Mouse (Mus musculus) midbrain, postnatal 0 days (tissue): ENCODE data around the gene Ubp1. TPM values are rescaled to one million over a fixed set of nuclear protein-coding genes. Genes with fewer than 3 reads are reported as not detected.

Source experiments
- ATAC-seq: fragments of 200-750 bp; cut with Nextera tagmentation; 2 replicates; pipeline ENCODE4 v1.8.0; 2017; ENCODE audit warnings: moderate number of reproducible peaks, mild to moderate bottlenecking, moderate TSS enrichment, moderate library complexity; ENCODE audit not compliant: low FRiP score
- DNase-seq: peaks from one replicate; pipeline ENCODE4 v3.0.0-alpha.2; 2015; ENCODE audit warnings: low spot score
- H3K27ac ChIP-seq: fragments of 300-500 bp; sonication (generic); 2 replicates; pipeline ENCODE4 v1.5.1; 2014; ENCODE audit warnings: low read depth, mild to moderate bottlenecking, low read length, mixed read lengths
- H3K27me3 ChIP-seq: fragments of 300-500 bp; sonication (generic); 2 replicates; pipeline ENCODE4 v1.6.1; 2014; ENCODE audit warnings: low read length, control low read depth, mixed read lengths; ENCODE audit not compliant: insufficient read depth
- H3K36me3 ChIP-seq: fragments of 300-500 bp; sonication (generic); 2 replicates; pipeline ENCODE4 v1.6.1; 2014; ENCODE audit warnings: low read length, control low read depth, mixed read lengths; ENCODE audit not compliant: insufficient read depth
- H3K4me1 ChIP-seq: fragments of 300-500 bp; sonication (generic); 2 replicates; pipeline ENCODE4 v1.6.1; 2014; ENCODE audit warnings: mild to moderate bottlenecking, control low read depth, antibody characterized with exemption, low read length, mixed read lengths; ENCODE audit not compliant: insufficient read depth
- H3K4me2 ChIP-seq: fragments of 300-500 bp; sonication (generic); 2 replicates; pipeline ENCODE4 v1.6.1; 2014; ENCODE audit warnings: low read depth, mild to moderate bottlenecking, low read length, mixed read lengths; ENCODE audit not compliant: poor library complexity, severe bottlenecking
- H3K4me3 ChIP-seq: fragments of 300-500 bp; sonication (generic); 2 replicates; pipeline ENCODE4 v1.5.1; 2014; ENCODE audit warnings: low read depth, mild to moderate bottlenecking, low read length, moderate library complexity
- H3K9ac ChIP-seq: fragments of 300-500 bp; sonication (generic); replicated peaks from 2 replicates; pipeline ENCODE4 v1.6.1; 2014; ENCODE audit warnings: mild to moderate bottlenecking, low read length, moderate library complexity, mixed read lengths; ENCODE audit not compliant: poor library complexity, severe bottlenecking
- H3K9me3 ChIP-seq: fragments of 300-500 bp; sonication (generic); 2 replicates; pipeline ENCODE4 v1.6.1; 2016; ENCODE audit warnings: low read length, control low read depth
- CTCF ChIP-seq: IDR thresholded peaks from 2 replicates; pipeline ENCODE4 v1.5.1; 2016; ENCODE audit warnings: antibody characterized with exemption, mild to moderate bottlenecking
- WGBS: fragments of 180-500 bp; shearing (Covaris S2); extraction: QIAGEN DNeasy Blood & Tissue Kit; methylation state at CpG from one replicate; pipeline ENCODE4 v1.1.7; 2014; 5-methylcytosine and 5-hydroxymethylcytosine counted together
- polyA plus RNA-seq: library from polyadenylated mRNA; unstranded; fragments of >200 nt; fragmentation: Nextera tagmentation; extraction: Ambion mirVana; gene quantifications from 2 replicates; pipeline ENCODE4 v1.2.1, GENCODE M21; 2015
- total RNA-seq: library from RNA; depleted of rRNA; stranded (reverse); fragments of >200 nt; gene quantifications from 2 replicates; pipeline ENCODE4 v1.2.3, GENCODE M21; 2014

The Ubp1 gene
- total and polyA plus RNA-seq, 2 experiments from 2014 or later, result 19.2 to 68.4 TPM

GRCm38 (mm10) chr9:113935638-113936037, 4.9 kb downstream of the Ubp1 start:
- Histone ChIP-seq H3K27ac (no peak overlapping the region), H3K4me2 (no peak overlapping the region), H3K27me3 (no peaks in the 10 kb centered on the region), H3K9me3 (no peaks in the 10 kb centered on the region), H3K4me3 (no peak overlapping the region), H3K9ac (no peak overlapping the region), H3K36me3 (no peaks in the 10 kb centered on the region), H3K4me1 (peaks cover 14% of the 10 kb centered on the region)
- TF ChIP-seq CTCF, result no peak
- DNase-seq (no peak), ATAC-seq (no peak)
- WGBS, result 66% methylated on average over 5 of the region's 5 CpGs

- Histone ChIP-seq H3K4me3 (no peak overlapping the region), H3K36me3 (no peaks in the 10 kb centered on the region), H3K27ac (0 out of 2 replicates have a peak overlapping the region, but pooled peaks have one; percentile 32), H3K4me1 (no peaks in the 10 kb centered on the region), H3K9ac (no peak overlapping the region), H3K9me3 (no peaks in the 10 kb centered on the region), H3K4me2 (no peak overlapping the region), H3K27me3 (no peaks in the 10 kb centered on the region)
- 80% methylated on average over 9 of the region's 9 CpGs for WGBS
- DNase-seq, result no peak
- no peak for TF ChIP-seq CTCF
- no peak for ATAC-seq
Observed at GRCm38 (mm10) chr9:113939063-113939850, 8.5 kb downstream of the Ubp1 start.

DNA sequence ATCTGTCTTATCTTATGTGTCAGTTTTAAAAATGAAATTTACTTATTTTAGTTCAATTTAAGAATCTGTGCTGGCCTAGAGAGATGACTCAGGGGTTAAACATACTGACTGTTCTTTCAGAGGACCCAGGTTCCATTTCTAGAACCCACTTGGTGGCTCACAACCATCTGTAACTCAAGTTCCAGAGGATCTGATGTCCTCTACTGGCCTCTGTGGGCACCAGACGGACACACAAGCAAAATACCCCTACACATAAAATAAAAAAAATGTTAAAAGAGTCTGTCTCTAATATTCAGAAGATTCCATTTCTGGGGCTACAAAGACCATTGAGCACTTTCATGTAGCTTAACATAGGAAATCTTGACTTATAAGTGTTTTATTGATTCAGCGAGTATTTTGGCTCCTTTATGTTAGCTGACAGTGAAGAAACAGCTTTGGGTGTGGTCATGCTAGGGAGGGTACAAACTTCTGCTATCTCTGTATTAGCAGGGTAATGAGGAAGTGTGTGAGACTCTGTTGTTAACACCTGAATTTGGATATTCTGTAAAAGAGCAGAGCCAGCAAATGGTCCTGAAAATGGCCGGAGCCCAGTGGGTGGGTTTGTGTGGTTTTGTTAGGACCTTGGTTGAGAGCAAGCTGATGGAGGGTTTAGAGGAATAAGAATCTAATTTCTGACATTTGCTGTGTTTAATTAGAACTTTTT, 10.5 kb downstream of the Ubp1 start:
- H3K4me3 ChIP-seq, result no peak overlapping the region
- H3K27ac ChIP-seq, result no peak overlapping the region
- ATAC-seq (no peak), DNase-seq (no peak)
- TF ChIP-seq CTCF, result no peak
- H3K27me3 ChIP-seq, result no peaks in the 10 kb centered on the region
- H3K4me1 ChIP-seq, result no peaks in the 10 kb centered on the region
- 92% methylated on average over 3 of the region's 3 CpGs for WGBS
- no peak overlapping the region for H3K4me2 ChIP-seq
- no peaks in the 10 kb centered on the region for H3K36me3 ChIP-seq
- H3K9me3 ChIP-seq, result no peaks in the 10 kb centered on the region
- no peak overlapping the region for H3K9ac ChIP-seq

- Histone ChIP-seq H3K27me3 (no peaks in the 10 kb centered on the region), H3K4me1 (no peaks in the 10 kb centered on the region), H3K4me3 (no peak overlapping the region), H3K27ac (no peak overlapping the region), H3K9me3 (no peaks in the 10 kb centered on the region), H3K36me3 (no peaks in the 10 kb centered on the region), H3K4me2 (no peak overlapping the region), H3K9ac (no peak overlapping the region)
- WGBS, result 86% methylated on average over 1 of the region's 1 CpGs
- no peak for DNase-seq
- ATAC-seq, result no peak
- no peak for TF ChIP-seq CTCF
Observed at GRCm38 (mm10) chr9:113943372-113943771, 12.6 kb downstream of the Ubp1 start.

GRCm38 (mm10) chr9:113947216-113947615, 16.5 kb downstream of the Ubp1 start:
- no peak for TF ChIP-seq CTCF
- DNase-seq (no peak), ATAC-seq (no peak)
- no peaks in the 10 kb centered on the region for H3K27me3 ChIP-seq
- 95% methylated on average over 1 of the region's 1 CpGs for WGBS
- H3K36me3 ChIP-seq, result no peaks in the 10 kb centered on the region
- no peak overlapping the region for H3K27ac ChIP-seq
- H3K4me3 ChIP-seq, result no peak overlapping the region
- H3K4me2 ChIP-seq, result no peak overlapping the region
- H3K9me3 ChIP-seq, result no peaks in the 10 kb centered on the region
- no peak overlapping the region for H3K9ac ChIP-seq
- no peaks in the 10 kb centered on the region for H3K4me1 ChIP-seq

GRCm38 (mm10) chr9:113957777-113958176, 27.0 kb downstream of the Ubp1 start:
- Histone ChIP-seq H3K27me3 (no peaks in the 10 kb centered on the region), H3K9ac (no peak overlapping the region), H3K9me3 (no peaks in the 10 kb centered on the region), H3K4me1 (no peaks in the 10 kb centered on the region), H3K36me3 (peaks cover 12% of the 10 kb centered on the region), H3K27ac (no peak overlapping the region), H3K4me3 (no peak overlapping the region), H3K4me2 (no peak overlapping the region)
- ATAC-seq (no peak), DNase-seq (no peak)
- 98% methylated on average over 4 of the region's 4 CpGs for WGBS
- no peak for TF ChIP-seq CTCF
